Mouse (Mus musculus) embryonic fibroblast, embryonic 13.5 days (primary cell): ENCODE data around the gene Cald1. TPM values are rescaled to one million over a fixed set of nuclear protein-coding genes. Genes with fewer than 3 reads are reported as not detected.

Experiments used
- H3K27ac ChIP-seq: 2 replicates; pipeline ENCODE4 v1.5.1; 2012; ENCODE audit warnings: low read length, control low read depth, inconsistent platforms; ENCODE audit not compliant: insufficient read depth
- H3K4me1 ChIP-seq: 2 replicates; pipeline ENCODE4 v1.6.1; 2011; ENCODE audit warnings: low read length; ENCODE audit not compliant: control insufficient read depth, insufficient read depth
- H3K4me3 ChIP-seq: 2 replicates; pipeline ENCODE4 v1.5.1; 2011; ENCODE audit warnings: mild to moderate bottlenecking, control low read depth, low read length; ENCODE audit not compliant: insufficient read depth
- CTCF ChIP-seq: IDR thresholded peaks from 2 replicates; pipeline ENCODE4 v1.5.1; 2011; ENCODE audit warnings: mild to moderate bottlenecking, control low read depth, low read length, moderate library complexity, borderline replicate concordance; ENCODE audit not compliant: insufficient read depth
- POLR2A ChIP-seq: IDR thresholded peaks from 2 replicates; pipeline ENCODE4 v1.6.1; 2011; ENCODE audit warnings: low read depth, mild to moderate bottlenecking, control low read depth, low read length, moderate library complexity
- polyA plus RNA-seq: library from polyadenylated mRNA; stranded (reverse); fragments of >200 nt; gene quantifications from 2 replicates; pipeline ENCODE4 v1.2.4, GENCODE M21; 2011; ENCODE audit warnings: low read depth; ENCODE audit not compliant: missing spikeins, insufficient read length

Cald1 gene
- polyA plus RNA-seq, 1 experiment: 1,420 TPM

DNA sequence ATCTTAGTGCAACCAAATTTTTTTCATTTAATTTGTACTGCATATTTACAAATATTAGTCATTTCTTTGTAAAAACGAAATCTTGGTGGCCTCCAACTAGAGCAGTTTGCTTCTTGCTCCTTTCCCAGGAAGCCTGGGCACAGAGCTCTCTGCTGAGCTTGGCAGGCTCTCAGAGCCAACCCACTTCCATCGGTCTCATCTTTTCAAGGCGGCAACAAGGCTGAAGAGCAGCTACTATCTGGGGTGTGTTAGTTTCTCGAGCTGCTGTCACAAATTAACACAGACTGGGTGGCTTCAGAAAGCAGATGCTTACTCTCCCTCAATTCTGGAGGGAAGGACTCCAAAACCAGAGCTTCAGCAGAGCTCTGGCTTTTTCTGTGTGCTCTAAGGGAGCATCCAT, 10.2 kb upstream of the Cald1 start:
- peaks cover 7% of the 10 kb centered on the region for H3K4me1 ChIP-seq
- no peak overlapping the region for H3K4me3 ChIP-seq
- H3K27ac ChIP-seq: no peak overlapping the region; the same call in 1 of the 2 replicates
- TF ChIP-seq CTCF (no peak), POLR2A (no peak)

DNA sequence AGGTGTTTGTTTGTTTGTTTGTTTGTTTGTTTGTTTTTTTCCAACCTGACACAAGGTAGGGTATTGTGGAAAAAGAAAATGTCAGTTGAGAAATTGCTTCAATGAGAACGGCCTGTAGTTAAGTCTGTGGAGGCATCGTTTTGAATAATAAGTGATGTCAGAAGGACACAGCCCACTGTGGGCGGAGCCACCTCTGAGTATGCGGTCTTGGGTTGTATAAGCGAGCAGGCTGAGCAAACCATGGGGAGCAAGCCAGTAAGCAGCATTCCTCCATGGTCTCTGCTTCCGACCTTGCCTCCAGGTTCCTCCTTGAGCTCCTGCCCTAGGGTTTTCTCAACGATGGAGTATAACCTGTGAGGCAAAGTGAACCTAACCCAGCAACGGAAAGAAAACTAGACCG, 7.6 kb upstream of the Cald1 start:
- Histone ChIP-seq H3K4me1 (no peaks in the 10 kb centered on the region; the same call in 1 of the 2 replicates), H3K27ac (no peak overlapping the region), H3K4me3 (no peak overlapping the region)
- TF ChIP-seq CTCF: no peak
- TF ChIP-seq POLR2A: no peak

DNA sequence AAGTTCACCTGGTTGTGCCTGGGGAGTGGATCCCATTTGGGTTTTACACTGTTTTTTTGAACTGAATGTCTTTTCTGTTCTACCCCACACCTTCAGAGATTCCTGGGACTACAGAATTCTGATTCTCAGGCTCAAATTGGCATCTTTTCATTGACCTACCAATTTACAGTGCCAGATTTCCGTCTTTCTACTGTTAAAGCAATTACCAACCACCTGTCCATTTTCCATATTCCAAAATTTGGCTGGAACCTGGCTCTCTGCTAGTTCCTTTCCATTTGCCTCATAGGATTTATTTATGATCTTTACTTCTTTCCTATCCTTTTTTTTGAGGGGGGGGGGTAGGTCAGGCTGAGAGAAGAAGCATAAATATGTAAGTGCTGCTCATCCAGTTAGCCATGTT, 4.9 kb upstream of the Cald1 start:
- no peak overlapping the region for H3K27ac ChIP-seq
- H3K4me1 ChIP-seq: peaks cover 8% of the 10 kb centered on the region; the same call in 1 of the 2 replicates
- TF ChIP-seq POLR2A: no peak
- no peak for TF ChIP-seq CTCF
- H3K4me3 ChIP-seq: no peak overlapping the region

DNA sequence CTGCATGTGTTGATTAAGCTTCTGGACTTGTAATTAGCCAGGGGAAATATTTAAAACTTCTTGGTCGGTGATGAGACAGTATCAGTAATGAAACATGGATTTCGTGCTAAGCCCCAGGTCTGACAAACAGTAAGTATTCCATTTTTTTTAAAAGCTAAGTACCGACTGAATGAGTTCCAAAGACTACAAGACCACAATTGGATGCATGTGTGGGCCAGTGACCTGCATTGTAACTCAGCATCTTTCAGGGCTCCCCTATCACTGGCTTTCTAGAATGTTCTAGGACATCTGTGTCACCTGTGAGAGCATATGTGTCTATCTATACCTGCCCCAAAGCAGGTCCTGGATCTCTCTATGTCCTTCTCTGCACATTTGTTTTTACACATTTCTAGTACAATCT, 984 bp upstream of the Cald1 start:
- no peak for TF ChIP-seq POLR2A
- no peak for TF ChIP-seq CTCF
- peak overlapping the region; percentile 99 for H3K27ac ChIP-seq
- no peak overlapping the region for H3K4me3 ChIP-seq
- peaks cover 12% of the 10 kb centered on the region; the same call in 1 of the 2 replicates for H3K4me1 ChIP-seq

DNA sequence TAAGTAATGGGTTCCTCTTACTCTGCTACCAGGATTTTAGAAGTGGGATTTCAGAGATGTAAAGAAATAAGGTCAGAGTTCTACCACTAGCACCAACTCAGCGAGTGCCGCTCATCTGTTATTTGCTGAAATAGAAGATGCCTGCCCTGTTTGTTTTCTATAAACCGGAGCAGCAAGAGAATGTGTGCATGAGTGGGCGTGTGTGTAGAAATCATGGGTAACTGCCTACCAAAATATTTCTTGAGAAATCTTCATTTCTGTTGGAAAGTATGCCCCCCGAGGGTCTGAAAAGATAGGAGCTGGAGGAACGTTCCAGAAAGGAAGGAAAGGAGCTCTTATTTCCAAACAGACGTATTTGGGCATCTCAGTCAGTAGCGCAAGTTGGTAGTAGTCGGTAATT, 871 bp downstream of the Cald1 start:
- Histone ChIP-seq H3K4me3 (peak overlapping the region; percentile 91), H3K4me1 (peaks cover 18% of the 10 kb centered on the region), H3K27ac (peak overlapping the region; percentile 99)
- TF ChIP-seq CTCF: no peak
- TF ChIP-seq POLR2A: no peak

DNA sequence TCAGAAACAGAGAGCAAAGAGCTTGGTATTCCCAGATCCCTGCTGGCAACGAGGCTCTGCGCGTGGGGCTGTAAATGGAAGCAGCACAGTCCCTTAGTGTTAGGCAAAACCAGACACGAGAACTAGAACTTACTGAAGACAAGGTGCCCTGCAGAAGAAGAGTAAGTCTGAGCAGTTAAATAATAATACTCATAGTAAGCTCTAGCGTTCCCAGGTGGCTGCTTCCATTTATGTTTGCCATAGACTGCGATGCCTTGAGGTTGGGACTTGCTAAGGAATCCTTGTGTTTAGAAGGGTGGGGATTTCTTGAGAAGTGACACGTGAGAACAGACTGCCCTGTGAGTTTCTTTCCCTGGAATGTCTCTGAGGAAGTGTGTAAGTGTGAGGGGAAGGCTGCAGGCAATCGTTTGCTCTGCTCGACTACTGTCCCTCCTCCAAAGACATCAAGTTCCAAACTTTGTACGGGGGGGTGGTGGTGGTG, 1.4 kb downstream of the Cald1 start:
- peaks cover 23% of the 10 kb centered on the region for H3K4me1 ChIP-seq
- TF ChIP-seq POLR2A: peak; percentile 66
- no peak for TF ChIP-seq CTCF

DNA sequence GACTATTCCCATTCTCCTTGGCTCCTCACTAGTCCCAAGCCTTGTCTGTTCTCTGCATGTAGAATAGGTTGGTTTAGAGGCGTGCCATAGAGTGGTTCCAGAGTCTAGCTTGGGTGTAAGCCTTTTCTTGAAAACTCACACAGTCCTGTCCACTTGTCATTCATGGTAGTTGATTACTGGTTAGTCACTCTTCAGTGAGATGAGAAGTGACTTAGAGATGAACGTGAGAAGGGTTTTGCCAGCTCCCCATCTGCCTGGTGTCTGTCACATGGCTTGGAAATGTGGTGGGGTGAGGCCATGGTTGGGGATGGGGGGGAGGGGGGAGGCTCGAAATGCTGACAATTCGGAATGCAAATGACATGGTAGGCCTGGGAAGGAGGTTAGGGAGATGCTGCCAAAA, 2.5 kb downstream of the Cald1 start:
- Histone ChIP-seq H3K27ac (peak overlapping the region; percentile 99), H3K4me3 (peak overlapping the region; percentile 91), H3K4me1 (peaks cover 28% of the 10 kb centered on the region)
- TF ChIP-seq CTCF (no peak), POLR2A (0 out of 2 replicates have a peak, but pooled peaks have one; percentile 31)

More for the DNA sequence above, 1.4 kb downstream of the Cald1 start:
- peak overlapping the region; percentile 91 for H3K4me3 ChIP-seq
- H3K27ac ChIP-seq: peak overlapping the region; percentile 99

DNA sequence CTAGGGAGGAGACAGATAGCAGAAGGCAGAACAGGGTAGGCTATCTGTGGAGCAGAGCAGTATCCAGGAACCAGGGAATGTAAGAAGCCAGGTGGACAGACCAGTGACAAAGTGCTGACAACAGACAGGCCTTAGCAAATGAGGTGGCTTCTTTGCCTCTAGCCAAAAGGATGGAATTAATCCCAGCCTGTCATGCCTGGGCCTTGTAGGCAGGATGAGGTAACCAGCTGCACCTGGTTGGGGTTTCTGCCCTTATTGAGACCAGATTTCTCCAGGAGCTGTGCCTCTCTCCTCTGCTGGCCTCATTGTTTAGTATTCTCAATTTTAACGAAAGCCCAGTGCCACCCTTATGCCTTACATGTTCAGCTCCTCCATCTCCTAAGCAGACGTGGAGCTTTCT, 3.8 kb downstream of the Cald1 start:
- Histone ChIP-seq H3K4me3 (peak overlapping the region; percentile 52), H3K27ac (peak overlapping the region; percentile 76), H3K4me1 (peaks cover 25% of the 10 kb centered on the region)
- TF ChIP-seq CTCF: no peak
- TF ChIP-seq POLR2A: no peak

DNA sequence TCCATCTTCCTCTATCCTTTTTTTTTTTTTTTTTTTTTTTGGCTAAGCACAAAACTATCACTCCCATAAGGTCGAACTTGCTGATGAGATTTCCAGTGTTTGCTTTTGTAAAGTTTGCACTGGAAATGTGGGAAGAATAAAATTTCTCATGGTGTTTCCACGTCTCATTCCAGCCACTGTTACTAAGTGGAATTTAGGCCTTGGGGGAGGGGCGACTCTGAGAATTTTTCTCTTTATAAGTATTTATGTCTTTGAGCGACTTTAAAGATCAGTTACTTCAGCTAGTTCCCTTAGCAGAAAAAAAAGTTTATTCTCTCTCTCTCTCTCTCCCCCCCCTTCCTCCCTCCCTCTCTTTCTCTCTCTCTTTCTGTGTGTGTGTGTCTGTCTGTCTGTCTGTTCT, 8.1 kb downstream of the Cald1 start:
- TF ChIP-seq CTCF (no peak), POLR2A (no peak)
- Histone ChIP-seq H3K4me1 (peaks cover 45% of the 10 kb centered on the region), H3K4me3 (no peak overlapping the region), H3K27ac (peak overlapping the region; percentile 98)

DNA sequence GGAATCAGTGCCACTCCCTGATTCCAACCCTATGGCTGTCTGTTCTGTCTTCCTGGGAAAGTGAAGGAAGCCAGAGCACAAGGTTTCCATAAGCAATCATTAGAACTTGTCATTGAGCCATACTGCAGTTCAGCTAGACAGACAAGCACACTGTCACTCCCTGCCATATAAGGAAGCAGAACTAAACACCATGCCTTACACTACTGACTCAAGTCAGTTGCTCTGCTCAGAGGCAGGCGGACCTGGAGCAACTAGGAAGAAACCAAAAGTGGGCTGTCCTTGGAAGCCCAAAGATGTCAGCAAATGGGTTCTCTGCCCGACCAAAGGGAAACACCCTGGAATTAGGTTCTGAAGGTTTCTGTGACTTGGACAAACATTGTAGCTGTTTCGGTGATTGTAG, 10.3 kb downstream of the Cald1 start:
- Histone ChIP-seq H3K4me1 (peaks cover 50% of the 10 kb centered on the region), H3K4me3 (no peak overlapping the region), H3K27ac (peak overlapping the region; percentile 88)
- TF ChIP-seq CTCF: no peak
- TF ChIP-seq POLR2A: peak; percentile 14; the same call in 1 of the 2 replicates
